Comparison of ENCODE assay signal across 22 mouse cellular contexts in genomic region chr2:104460021-104460420, GRCm38 (mm10). TPM values are rescaled to one million over a fixed set of nuclear protein-coding genes. Genes with fewer than 3 reads are reported as not detected.
DNase-seq lines count a peak whose midpoint lies in the region; ATAC-seq and TF ChIP-seq lines count a peak whose summit lies in the region.
"Had no signal": no experiment of that assay in that cellular context is flagged by ENCODE, and none has a peak within 500 bp of the region (broad histone marks: within the 10 kb centered on the region; RNA-seq: fewer than 3 reads in every experiment).

No protein-coding gene starts in this region.

- no peak for TF ChIP-seq CTCF in layer of hippocampus, adult 2 months (conservative IDR thresholded peaks at IDR 0.05)

- no peaks in the 10 kb centered on the region for H3K27me3 ChIP-seq in heart, embryonic 10.5 days (ENCODE audit: insufficient read depth, poor library complexity, severe bottlenecking)
- H3K27me3 ChIP-seq in heart, embryonic 15.5 days = no peaks in the 10 kb centered on the region
- H3K27me3 ChIP-seq: forebrain, embryonic 13.5 days; hindbrain, embryonic 12.5 days had no signal

- intact Hi-C loops in heart, postnatal 25 days (cut with DNase I) = no loop called here

- ATAC-seq in heart, embryonic 15.5 days (replicated peaks; ENCODE audit: insufficient number of reproducible peaks, insufficient read depth, low FRiP score, low read depth) = no peak
- ATAC-seq in common myeloid progenitor, adult 5-6 weeks (replicated peaks; ENCODE audit: low read depth, poor library complexity, severe bottlenecking) = peak; percentile 52
- peak; percentile 59 for ATAC-seq in megakaryocyte progenitor cell, adult 5-6 weeks (replicated peaks; ENCODE audit: poor library complexity)
- ATAC-seq: forebrain, embryonic 13.5 days; forebrain, postnatal 0 days; hindbrain, embryonic 16.5 days; inflammation-experienced regulatory T-cells, adult 6 months; intestine, postnatal 0 days had no signal

- H3K4me2 ChIP-seq in heart, embryonic 15.5 days = no peak overlapping the region
- H3K4me2 ChIP-seq: forebrain, embryonic 13.5 days; hindbrain, embryonic 12.5 days had no signal

- no peaks in the 10 kb centered on the region for H3K9me3 ChIP-seq in heart, embryonic 10.5 days
- H3K9me3 ChIP-seq in heart, embryonic 15.5 days (replicated peaks) = no peaks in the 10 kb centered on the region
- H3K9me3 ChIP-seq: embryonic facial prominence, embryonic 10.5 days; forebrain, embryonic 13.5 days; hindbrain, embryonic 12.5 days had no signal

- H3K36me3 ChIP-seq in heart, embryonic 10.5 days = peaks cover 3% of the 10 kb centered on the region; the same call in 1 of the 2 replicates
- H3K36me3 ChIP-seq in heart, embryonic 15.5 days = no peaks in the 10 kb centered on the region
- H3K36me3 ChIP-seq: hindbrain, embryonic 12.5 days had no signal

- no peak overlapping the region for H3K4me3 ChIP-seq in heart, embryonic 10.5 days
- H3K4me3 ChIP-seq in heart, embryonic 15.5 days = no peak overlapping the region
- no peak overlapping the region for H3K4me3 ChIP-seq in layer of hippocampus, adult 2 months
- H3K4me3 ChIP-seq: embryonic facial prominence, embryonic 10.5 days; forebrain, embryonic 13.5 days; hindbrain, embryonic 12.5 days had no signal

- 65% methylated on average over 3 of the region's 3 CpGs for WGBS in heart, embryonic 10.5 days
- 29% methylated on average over 3 of the region's 3 CpGs for WGBS in heart, embryonic 15.5 days

- H3K4me1 ChIP-seq in heart, embryonic 10.5 days = peaks cover 61% of the 10 kb centered on the region
- H3K4me1 ChIP-seq in heart, embryonic 15.5 days (replicated peaks) = peaks cover 43% of the 10 kb centered on the region

- no peak for DNase-seq in heart, embryonic 10.5 days (ENCODE audit: low spot score)
- DNase-seq in heart, postnatal 4 days = no peak
- no peak for DNase-seq in heart, postnatal 25 days (ENCODE audit: low spot score)
- no peak for DNase-seq in layer of hippocampus, adult 18-20 months (ENCODE audit: low spot score in 2 of 2)
- DNase-seq in layer of hippocampus, adult 2 months (ENCODE audit: low spot score in 2 of 2) = no peak
- DNase-seq: adrenal gland, adult 2 months; adrenal gland, postnatal 25 days; cerebellum, adult 18-20 months; cerebellum, adult 9-11 months; cerebellum, postnatal 36 days; forebrain, postnatal 0 days; gastrocnemius, postnatal 36 days; kidney, adult 8-10 months had no signal

- no peak overlapping the region for H3K9ac ChIP-seq in heart, embryonic 15.5 days
- H3K9ac ChIP-seq: forebrain, embryonic 13.5 days; forebrain, postnatal 0 days; hindbrain, embryonic 12.5 days had no signal

- H3K27ac ChIP-seq in heart, embryonic 10.5 days = peak overlapping the region; percentile 59; the same call in 1 of the 2 replicates
- H3K27ac ChIP-seq in heart, embryonic 15.5 days = peak overlapping the region; percentile 23; the same call in 1 of the 2 replicates
- no peak overlapping the region for H3K27ac ChIP-seq in layer of hippocampus, adult 2 months
- H3K27ac ChIP-seq: embryonic facial prominence, embryonic 10.5 days; forebrain, embryonic 13.5 days; hindbrain, embryonic 12.5 days had no signal

RNA-seq across cellular contexts. Expression of gene Hipk3, which starts 34.2 kb away (rescaled TPM):
- 34.2 and 48.1 TPM in 2 replicates for polyA plus RNA-seq in heart, embryonic 10.5 days (2016; fragmentation: Nextera tagmentation; extraction: Ambion mirVana)
- 100 to 1,000 TPM; 221 to 237 TPM for total RNA-seq in heart, postnatal 4 days (2021)
- polyA plus RNA-seq in heart, embryonic 15.5 days (2015; fragmentation: Nextera tagmentation; extraction: Ambion mirVana) = 34.5 and 36.9 TPM in 2 replicates
- total RNA-seq in heart, postnatal 25 days (2021) = 100 to 1,000 TPM; 202 to 215 TPM
- total RNA-seq in common myeloid progenitor, adult 5-6 weeks (2017) = 31.3 and 35.2 TPM in 2 replicates
- 52.1 and 52.7 TPM in 2 replicates for total RNA-seq in megakaryocyte progenitor cell, adult 5-6 weeks (2015)
- total RNA-seq in megakaryocyte progenitor cell, adult 5-6 weeks (2017) = 36.9 and 40.1 TPM in 2 replicates
- total RNA-seq in layer of hippocampus, adult 18-20 months (2021) = 10 to 100 TPM; 75.5 to 76.8 TPM
- 10 to 100 TPM; 69.4 to 72.5 TPM for total RNA-seq in layer of hippocampus, adult 2 months (2021)

RNA-seq across cellular contexts. Expression of gene D430041D05Rik, which starts 49.2 kb away (rescaled TPM):
- 0.11 and 0.17 TPM in 2 replicates for polyA plus RNA-seq in heart, embryonic 10.5 days (2016; fragmentation: Nextera tagmentation; extraction: Ambion mirVana)
- total RNA-seq in heart, postnatal 4 days (2021) = under 1 TPM; 0.11 to 0.19 TPM
- polyA plus RNA-seq in heart, embryonic 15.5 days (2015; fragmentation: Nextera tagmentation; extraction: Ambion mirVana) = 0.06 and 0.44 TPM in 2 replicates
- under 1 TPM; 0.03 TPM for total RNA-seq in heart, postnatal 25 days (2021)
- not detected in 2 replicates for total RNA-seq in common myeloid progenitor, adult 5-6 weeks (2017)
- not detected in 2 replicates for total RNA-seq in megakaryocyte progenitor cell, adult 5-6 weeks (2015)
- total RNA-seq in megakaryocyte progenitor cell, adult 5-6 weeks (2017) = not detected in 2 replicates
- 10 to 100 TPM; 70.9 to 78.2 TPM for total RNA-seq in layer of hippocampus, adult 18-20 months (2021)
- 10 to 100 TPM; 81.2 to 87.4 TPM for total RNA-seq in layer of hippocampus, adult 2 months (2021)

Comparison
In these comparisons a context has a peak if more than half of its experiments do, and no peak if none do; other contexts are left out.
1. RNA of gene D430041D05Rik, which starts 49.2 kb away (total RNA-seq): 81.2 to 87.4 TPM in layer of hippocampus, adult 2 months and 70.9 to 78.2 TPM in layer of hippocampus, adult 18-20 months; 0.11 to 0.19 TPM in heart, postnatal 4 days, 0.03 TPM in heart, postnatal 25 days, not detected in common myeloid progenitor, adult 5-6 weeks and not detected in megakaryocyte progenitor cell, adult 5-6 weeks; every median in the first group is over 10 times any median in the second.